Mouse (Mus musculus): ENCODE results near the gene Rassf1.
A peak's percentile ranks its signal among the peaks of the same experiment; 100 is the strongest.

The Rassf1 gene

GRCm38 (mm10) chr9:107551117-107551889, at the start of gene Rassf1:
Rassf1 (plus strand) TSS chr9:107551555.
- DNase-seq: peak; percentile 67

- DNase-seq: peak; percentile 94
Measured at GRCm38 (mm10) chr9:107502131-107502846, 49.1 kb upstream of the Rassf1 start.

- DNase-seq: no peak
Measured at GRCm38 (mm10) chr9:107504662-107505537, 46.5 kb upstream of the Rassf1 start.

- no peak for DNase-seq
Measured at GRCm38 (mm10) chr9:107508266-107508665, 43.1 kb upstream of the Rassf1 start.

- no peak for DNase-seq
Measured at GRCm38 (mm10) chr9:107510384-107511100, 40.8 kb upstream of the Rassf1 start.

- DNase-seq: no peak
Measured at GRCm38 (mm10) chr9:107511436-107511835, 39.9 kb upstream of the Rassf1 start.

- no peak for DNase-seq
Measured at GRCm38 (mm10) chr9:107512326-107512725, 39.0 kb upstream of the Rassf1 start.

- peak; percentile 88 for DNase-seq
Measured at GRCm38 (mm10) chr9:107514303-107514955, 36.9 kb upstream of the Rassf1 start.

- no peak for DNase-seq
Measured at GRCm38 (mm10) chr9:107520331-107520730, 31.0 kb upstream of the Rassf1 start.

GRCm38 (mm10) chr9:107521190-107521589, 30.2 kb upstream of the Rassf1 start:
- no peak for DNase-seq

- DNase-seq: no peak
Measured at GRCm38 (mm10) chr9:107521711-107522399, 29.5 kb upstream of the Rassf1 start.

GRCm38 (mm10) chr9:107522400-107522711, 29.0 kb upstream of the Rassf1 start:
- DNase-seq: no peak

- DNase-seq: peak; percentile 60
Measured at GRCm38 (mm10) chr9:107526198-107527026, 24.9 kb upstream of the Rassf1 start.

GRCm38 (mm10) chr9:107533791-107534407, 17.5 kb upstream of the Rassf1 start, which contains the start of gene Tmem115:
Tmem115 (plus strand) TSS chr9:107533945.
- DNase-seq: peak; percentile 97

GRCm38 (mm10) chr9:107534408-107535202, 16.8 kb upstream of the Rassf1 start:
- DNase-seq: peak; percentile 68

GRCm38 (mm10) chr9:107538231-107538630, 13.1 kb upstream of the Rassf1 start:
- peak; percentile 68 for DNase-seq

- DNase-seq: no peak
Measured at GRCm38 (mm10) chr9:107538711-107539110, 12.6 kb upstream of the Rassf1 start.

- DNase-seq: peak; percentile 63
Measured at GRCm38 (mm10) chr9:107539940-107540339, 11.4 kb upstream of the Rassf1 start.

GRCm38 (mm10) chr9:107540420-107540819, 10.9 kb upstream of the Rassf1 start:
- no peak for DNase-seq

Data from cerebellum, adult 9-11 months (tissue).